Mouse (Mus musculus): Measurements from ENCODE around the gene Tubb4b.

GRCm38 (mm10) chr2:25240310-25240709, 15.8 kb upstream of the Tubb4b start:
- TF ChIP-seq POLR2A (IDR thresholded peaks at IDR 0.05; ENCODE audit: borderline replicate concordance, extremely low read depth, insufficient read depth, insufficient read length, poor library complexity, severe bottlenecking) (no peak), CTCF (IDR thresholded peaks at IDR 0.05; ENCODE audit: borderline replicate concordance, extremely low read depth, insufficient read depth, insufficient read length) (no peak)
